Mouse (Mus musculus) spleen, adult 18-20 months (tissue): ENCODE results near the gene Ctbp2.
"Not testable (repeated sequence)": the region's sequence is repeated elsewhere in the genome, so short reads cannot be mapped to it uniquely, and the experiment has no call there.

Source experiments
- DNase-seq, 2 experiments: peaks; one replicate each; pipeline ENCODE4 v3.0.0; 2022; ENCODE audit warnings: mixed read lengths in 2 of 2

Gene Ctbp2

DNA sequence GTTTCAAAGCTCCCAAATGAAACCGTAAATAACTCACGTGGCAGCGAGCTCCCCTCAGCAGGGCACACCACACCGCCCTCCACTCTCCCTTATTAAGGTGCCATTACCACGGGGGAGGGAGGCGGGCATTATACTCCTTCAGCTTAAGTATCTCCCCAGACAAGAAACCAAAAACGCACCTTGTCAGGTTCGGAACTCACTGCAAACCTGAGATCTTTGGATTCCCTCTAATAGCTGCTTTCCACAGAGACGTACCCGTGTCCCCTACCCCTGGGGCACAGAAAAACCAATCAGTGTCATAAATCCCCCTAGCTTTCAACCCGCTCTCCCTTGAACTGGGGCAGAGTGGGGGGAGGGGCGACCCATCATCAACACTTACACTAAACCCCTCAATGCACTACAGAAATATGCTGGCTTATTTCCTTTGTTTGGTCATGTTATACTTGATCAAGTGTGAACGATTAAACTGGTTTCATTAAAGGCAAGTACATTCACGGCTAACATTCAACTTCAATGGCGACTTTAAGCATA, 3.9 kb downstream of the Ctbp2 start:
- no peak for DNase-seq

- no peak for DNase-seq
Measured at GRCm38 (mm10) chr7:133117815-133118214, 6.3 kb downstream of the Ctbp2 start.

DNA sequence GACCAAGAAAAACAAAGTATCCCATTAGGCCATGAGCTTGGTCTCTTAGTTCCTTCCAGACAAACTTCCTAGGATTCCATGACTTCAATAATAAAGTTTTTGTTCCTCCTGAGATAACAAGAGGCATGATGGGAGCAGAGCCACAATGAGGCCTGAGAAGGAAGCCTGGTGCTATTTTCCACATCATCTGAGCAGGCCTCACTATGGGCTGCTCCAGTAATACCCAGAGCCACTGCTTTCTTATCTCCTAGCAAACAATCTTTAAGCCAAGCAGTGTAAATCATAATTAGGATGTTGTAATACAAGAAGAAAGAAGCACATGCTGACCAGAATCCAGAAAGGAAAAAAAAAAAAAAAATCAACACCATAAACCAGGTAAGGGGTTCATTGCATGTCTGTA, 7.6 kb downstream of the Ctbp2 start:
- no peak for DNase-seq

- DNase-seq: no peak
Measured at GRCm38 (mm10) chr7:133115886-133116285, 8.3 kb downstream of the Ctbp2 start.

- DNase-seq: no peak
Measured at GRCm38 (mm10) chr7:133114847-133115470, 9.2 kb downstream of the Ctbp2 start.

DNA sequence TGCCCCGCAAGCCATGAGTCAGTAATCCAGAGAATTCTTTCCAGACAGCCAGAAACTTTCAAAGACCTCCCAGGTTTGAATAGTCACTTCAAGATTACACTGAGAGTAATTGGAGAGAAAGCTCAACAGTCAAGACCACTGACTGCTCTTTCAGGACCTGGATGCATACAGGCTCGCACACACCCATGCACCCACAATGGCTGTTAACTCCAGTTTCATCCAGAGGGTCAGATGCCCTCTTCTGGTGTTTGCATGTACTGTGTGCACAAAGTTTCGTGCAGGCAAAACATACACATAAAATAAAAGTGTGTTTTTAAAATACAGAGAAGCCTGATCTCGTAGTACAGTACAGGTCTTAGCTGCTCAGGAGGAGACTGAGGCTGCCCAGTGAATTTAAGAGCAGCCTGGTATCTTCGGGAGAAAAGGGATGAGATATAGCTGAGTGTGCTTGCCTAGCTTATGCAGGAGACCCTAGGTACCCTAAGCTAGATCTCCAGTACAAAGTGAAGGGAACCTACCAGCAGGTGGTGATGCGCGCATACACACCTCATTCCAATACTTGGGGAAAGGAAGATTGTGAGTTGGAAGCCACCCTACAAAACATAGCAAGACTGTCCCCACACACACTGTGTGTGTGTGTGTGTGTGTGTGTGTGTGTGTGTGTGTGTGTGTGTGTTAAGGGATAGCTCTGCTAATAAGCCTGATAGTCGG, 10.8 kb downstream of the Ctbp2 start:
- DNase-seq: no peak

DNA sequence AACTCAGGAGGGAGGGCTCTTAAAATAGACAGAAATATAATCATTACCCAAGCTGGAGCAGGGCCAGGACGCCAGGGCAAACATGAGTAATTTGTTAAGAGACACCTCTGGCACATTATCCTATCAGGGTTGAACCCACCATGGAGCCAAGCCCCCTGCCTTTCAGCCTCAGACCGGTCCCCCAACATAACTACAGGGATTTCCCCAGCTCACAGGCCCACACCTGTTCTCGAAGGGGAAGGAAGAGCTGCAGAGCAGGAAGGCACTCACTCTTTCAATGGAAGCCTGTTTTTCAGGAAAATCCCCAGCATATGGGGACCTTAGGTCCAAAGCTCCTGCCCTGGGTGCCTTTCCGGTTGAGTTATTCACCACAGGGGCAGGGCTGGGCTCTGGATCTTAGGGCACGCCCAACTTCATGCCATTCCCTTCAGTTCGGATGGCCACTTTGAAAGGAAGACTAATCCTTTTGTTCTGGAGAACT, 11.8 kb downstream of the Ctbp2 start:
- no peak for DNase-seq

- no peak for DNase-seq
Measured at GRCm38 (mm10) chr7:133109442-133109841, 14.7 kb downstream of the Ctbp2 start.

DNA sequence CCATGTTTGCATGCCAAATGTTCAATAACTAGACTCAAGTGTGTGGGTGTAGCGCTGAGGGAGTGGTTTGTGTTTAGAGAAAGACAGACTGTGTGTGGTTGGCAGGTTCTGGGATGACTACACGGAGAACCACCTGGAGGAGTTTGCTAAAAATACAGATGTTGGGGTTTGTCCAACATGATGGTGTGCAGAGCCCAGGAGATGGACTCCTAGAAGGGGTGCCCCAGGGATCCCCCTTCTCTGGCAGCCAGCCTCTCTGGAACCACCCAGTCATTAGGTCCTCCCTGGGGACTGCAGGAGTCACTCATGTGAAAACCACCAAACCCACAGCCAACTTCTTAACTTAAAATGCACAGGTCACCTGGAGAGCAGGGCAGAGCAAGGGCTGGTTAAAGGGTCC, 15.5 kb downstream of the Ctbp2 start:
- peak in 1 of 2 experiments; percentile 11 for DNase-seq

- no peak for DNase-seq
Measured at GRCm38 (mm10) chr7:133102578-133102977, 21.6 kb downstream of the Ctbp2 start.

GRCm38 (mm10) chr7:133101070-133101469, 23.1 kb downstream of the Ctbp2 start:
- no peak for DNase-seq

- no peak for DNase-seq
Measured at GRCm38 (mm10) chr7:133100178-133100577, 24.0 kb downstream of the Ctbp2 start.

- no peak for DNase-seq
Measured at GRCm38 (mm10) chr7:133099266-133099665, 24.9 kb downstream of the Ctbp2 start.

DNA sequence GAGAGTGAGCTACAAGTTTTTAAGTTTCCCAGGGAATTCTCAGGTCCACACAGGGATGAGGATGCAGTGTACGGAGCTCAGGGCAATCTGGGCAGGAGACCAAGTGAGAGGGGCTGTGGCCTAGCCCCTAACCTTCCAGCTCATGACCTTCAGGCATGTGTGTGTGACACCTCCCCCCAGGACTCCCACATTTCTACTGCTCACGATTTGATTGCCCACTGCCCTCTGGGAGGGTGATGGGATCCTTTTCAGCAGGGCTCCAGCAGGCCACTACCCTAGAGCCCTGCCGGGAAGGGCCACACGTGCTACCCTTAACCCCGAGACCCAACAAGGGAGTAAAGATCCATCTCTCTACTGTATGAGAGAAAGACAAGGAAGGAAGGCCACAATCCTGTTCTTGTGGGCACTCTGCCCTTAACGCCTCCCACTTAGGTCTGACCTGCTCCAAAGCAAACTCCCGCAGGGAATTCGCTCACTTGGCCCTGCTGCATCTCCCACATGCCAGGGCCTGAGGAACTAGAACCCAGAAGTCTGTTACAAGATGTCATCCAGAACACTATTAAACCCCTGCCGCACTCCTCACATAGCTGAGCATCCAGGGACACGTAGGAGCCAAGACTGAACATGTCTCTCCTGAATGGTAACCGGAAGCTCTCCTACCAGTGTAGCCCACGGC, 25.9 kb downstream of the Ctbp2 start:
- DNase-seq: no peak

- not testable (repeated sequence) for DNase-seq
Measured at GRCm38 (mm10) chr7:133095610-133096009, 28.5 kb downstream of the Ctbp2 start.

GRCm38 (mm10) chr7:133094711-133095495, 29.3 kb downstream of the Ctbp2 start:
- DNase-seq: no peak

DNA sequence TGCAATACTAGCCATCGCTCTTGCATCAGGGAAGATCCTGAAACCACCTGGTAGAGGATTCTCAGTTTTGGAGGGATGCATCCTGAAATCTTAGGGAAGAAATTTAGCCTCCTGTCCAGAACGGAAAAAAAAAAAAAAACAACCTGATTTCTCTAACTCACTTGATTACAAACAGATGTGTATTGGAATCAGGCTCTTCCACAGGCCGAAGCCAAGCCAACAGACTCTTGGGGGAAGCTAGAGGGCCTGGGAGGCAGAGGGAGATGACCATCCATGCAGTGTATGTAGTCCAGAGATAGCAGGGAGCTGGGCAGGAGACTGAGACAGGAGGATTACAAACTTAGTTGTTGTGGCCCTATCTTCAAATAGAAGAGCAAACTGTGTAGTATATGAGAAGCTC, 30.0 kb downstream of the Ctbp2 start:
- DNase-seq: no peak

DNA sequence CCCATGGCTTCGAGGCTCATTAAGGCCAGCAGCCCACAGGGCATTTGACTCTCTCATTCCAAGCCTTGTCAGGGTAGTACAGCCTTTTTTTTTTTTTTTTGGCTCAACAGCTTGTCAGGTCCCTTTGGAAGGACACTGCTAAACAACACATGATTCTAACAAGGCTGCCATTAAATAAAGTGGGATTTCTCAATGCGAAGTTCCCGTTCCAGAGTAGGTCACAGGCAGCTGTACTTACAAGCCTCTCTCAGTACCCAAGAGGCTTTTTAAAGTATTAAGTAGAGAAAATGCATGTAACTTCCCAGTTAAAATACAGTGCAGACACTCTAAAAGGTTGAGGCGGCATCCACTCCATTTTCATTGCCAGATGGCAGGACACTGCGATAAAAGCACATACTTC, 30.4 kb downstream of the Ctbp2 start:
- no peak for DNase-seq

- no peak for DNase-seq
Measured at GRCm38 (mm10) chr7:133090641-133091040, 33.5 kb downstream of the Ctbp2 start.

DNA sequence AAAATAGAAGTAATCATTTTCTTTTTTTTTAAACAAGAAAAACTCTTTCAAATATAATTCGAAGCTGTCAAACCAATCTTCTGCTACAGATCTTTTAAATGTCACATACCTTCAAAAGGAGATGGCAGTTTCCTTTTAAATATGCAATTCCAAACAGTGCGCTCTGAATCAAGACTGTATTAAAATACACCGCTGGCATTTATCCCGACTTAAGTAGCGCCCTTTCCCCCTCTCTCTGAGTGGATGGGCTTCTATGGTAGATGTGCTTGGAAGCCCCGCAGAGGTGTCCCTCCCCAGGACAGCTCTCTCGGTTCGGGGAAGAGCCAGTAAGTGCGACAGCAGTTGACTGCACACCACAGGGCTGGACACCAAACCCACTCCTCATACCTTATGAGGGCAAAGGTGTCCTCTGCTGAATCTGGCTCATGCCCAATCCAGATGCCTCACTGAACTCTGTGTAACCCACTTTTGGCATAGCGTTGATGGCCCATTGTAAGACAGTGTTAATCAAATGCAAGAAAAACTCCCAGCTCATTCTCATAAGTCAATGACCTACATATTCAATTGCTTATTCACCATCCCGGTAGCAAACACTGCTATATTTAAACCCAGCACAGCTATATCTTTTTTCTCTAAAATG, 34.4 kb downstream of the Ctbp2 start:
- no peak for DNase-seq

- no peak for DNase-seq
Measured at GRCm38 (mm10) chr7:133088830-133089261, 35.3 kb downstream of the Ctbp2 start.

DNA sequence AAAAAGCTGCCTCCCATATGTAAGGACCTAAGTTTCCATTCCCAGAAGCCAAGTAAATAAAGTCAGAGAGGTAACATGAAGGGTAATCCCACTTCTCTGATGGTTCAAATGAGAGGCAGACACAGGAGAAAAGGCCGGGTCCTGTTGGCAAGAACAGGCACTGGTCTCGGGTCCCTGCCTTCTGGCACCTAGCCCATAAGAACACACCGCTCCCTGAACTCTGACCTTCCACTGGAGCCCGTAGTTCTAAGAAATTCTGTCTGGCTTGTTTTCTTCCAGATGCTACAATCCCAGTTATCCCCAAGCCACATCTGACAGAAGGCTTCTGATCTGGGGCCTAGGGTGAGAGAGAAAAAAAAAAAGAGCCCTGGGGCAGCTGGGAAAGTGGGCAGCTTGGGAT, 35.7 kb downstream of the Ctbp2 start:
- no peak for DNase-seq
